Comparison of ENCODE assay signal across 8 mouse cellular contexts in genomic region chr8:111597310-111597709, GRCm38 (mm10). TPM values are rescaled to one million over a fixed set of nuclear protein-coding genes. Genes with fewer than 3 reads are reported as not detected.
A peak's percentile ranks its signal among the peaks of the same experiment; 100 is the strongest.
DNase-seq lines count a peak whose midpoint lies in the region; ATAC-seq and TF ChIP-seq lines count a peak whose summit lies in the region.

No protein-coding gene starts in this region.

- peak overlapping the region; percentile 91 for H3K27ac ChIP-seq in intestine, embryonic 16.5 days (ENCODE audit: low read length)

- no peak overlapping the region; the same call in 1 of the 2 replicates for H3K4me3 ChIP-seq in intestine, embryonic 16.5 days (ENCODE audit: low read length)
- no peak overlapping the region for H3K4me3 ChIP-seq in myocyte

- H3K9me3 ChIP-seq in intestine, embryonic 16.5 days (ENCODE audit: control insufficient read depth, low read length): no peaks in the 10 kb centered on the region

- TF ChIP-seq POLR2A in myocyte (IDR thresholded peaks at IDR 0.05; ENCODE audit: insufficient read length, low read depth): no peak

- peaks cover 37% of the 10 kb centered on the region for H3K4me1 ChIP-seq in intestine, embryonic 16.5 days (ENCODE audit: control insufficient read depth, insufficient read depth, low read length)

- no peak overlapping the region for H3K9ac ChIP-seq in intestine, embryonic 16.5 days (ENCODE audit: low read depth, low read length)

- ATAC-seq in intestine, embryonic 16.5 days: peak; percentile 82
- no peak for ATAC-seq in monocyte, adult 5-6 weeks (replicated peaks; ENCODE audit: insufficient number of reproducible peaks, low FRiP score, low TSS enrichment, poor library complexity, severe bottlenecking)

- peak overlapping the region; percentile 22; the same call in 1 of the 2 replicates for H3K4me2 ChIP-seq in intestine, embryonic 16.5 days (ENCODE audit: low read depth, low read length)
- peak overlapping the region; percentile 71 for H3K4me2 ChIP-seq in myocyte (ENCODE audit: low read depth)

- H3ac ChIP-seq in myocyte (ENCODE audit: control insufficient read depth, insufficient read length): no peak overlapping the region

- 17% methylated on average over 1 of the region's 1 CpGs for WGBS in intestine, embryonic 16.5 days

- DNase-seq in kidney, adult 11 months: peak; percentile 25
- no peak for DNase-seq in kidney, adult 18-20 months
- peak; percentile 37 for DNase-seq in embryo, embryonic 11.5 days (ENCODE audit: low read depth, low spot score)
- DNase-seq in cerebellum, adult 9-10 months: no peak
- DNase-seq in left cerebral cortex, adult 18-20 months (ENCODE audit: low spot score in 2 of 2): no peak

- no peaks in the 10 kb centered on the region for H3K36me3 ChIP-seq in intestine, embryonic 16.5 days (ENCODE audit: control insufficient read depth, insufficient read depth, low read length)
- no peaks in the 10 kb centered on the region for H3K36me3 ChIP-seq in myocyte (ENCODE audit: control insufficient read depth, insufficient read depth)

- H3K79me2 ChIP-seq in myocyte (ENCODE audit: control insufficient read depth, insufficient read depth): peaks cover 91% of the 10 kb centered on the region

- no peaks in the 10 kb centered on the region for H3K27me3 ChIP-seq in intestine, embryonic 16.5 days (replicated peaks; ENCODE audit: control insufficient read depth, insufficient read depth, low read length)
- H3K27me3 ChIP-seq in myocyte (ENCODE audit: control insufficient read depth, insufficient read depth, insufficient read length): no peaks in the 10 kb centered on the region

TF ChIP-seq in myocyte, 11 proteins besides CTCF, POLR2A, EP300 and RAD21:
- no peak for TF ChIP-seq REST (IDR thresholded peaks at IDR 0.05; ENCODE audit: insufficient read depth, insufficient read length)
- no peak for TF ChIP-seq POLR2AphosphoS2 (IDR thresholded peaks at IDR 0.05; ENCODE audit: insufficient read length, low read depth)
- TF ChIP-seq CEBPB (IDR thresholded peaks at IDR 0.05; ENCODE audit: insufficient read depth, poor library complexity, severe bottlenecking): 0 out of 2 replicates have a peak, but pooled peaks have one; percentile 23
- TF ChIP-seq SRF (IDR thresholded peaks at IDR 0.05; ENCODE audit: control insufficient read depth, insufficient read length, low read depth): no peak

RNA-seq across cellular contexts. Expression of gene Ldhd, which starts 32.9 kb away (rescaled TPM):
- polyA plus RNA-seq in intestine, embryonic 16.5 days (2015; fragmentation: Nextera tagmentation; extraction: Ambion mirVana): 2.7 and 3.5 TPM in 2 replicates
- polyA plus RNA-seq in myocyte (2012; fragmentation: generic; extraction: Trizol): 0.16 TPM
- not detected in 3 replicates for total RNA-seq in monocyte, adult 5-6 weeks (2017)
- total RNA-seq in left cerebral cortex, adult 18-20 months (2021): 1 to 10 TPM; 9.1 to 9.3 TPM

RNA-seq across cellular contexts. Expression of gene Zfp1, which starts 45.9 kb away (rescaled TPM):
- 12.6 and 16.0 TPM in 2 replicates for polyA plus RNA-seq in intestine, embryonic 16.5 days (2015; fragmentation: Nextera tagmentation; extraction: Ambion mirVana)
- polyA plus RNA-seq in myocyte (2012; fragmentation: generic; extraction: Trizol): 5.3 TPM
- 7.6 to 11.8 TPM (median 9.6 TPM) in 3 replicates for total RNA-seq in monocyte, adult 5-6 weeks (2017)
- total RNA-seq in left cerebral cortex, adult 18-20 months (2021): 10 to 100 TPM; 21.0 to 23.3 TPM

Comparison
In these comparisons a context has a peak if more than half of its experiments do, and no peak if none do; other contexts are left out.
1. DNase-seq: peak in kidney, adult 11 months (single experiment) and embryo, embryonic 11.5 days (single experiment); none in kidney, adult 18-20 months (single experiment), cerebellum, adult 9-10 months (single experiment) and left cerebral cortex, adult 18-20 months (0 of 2).
2. RNA of gene Ldhd, which starts 32.9 kb away (total RNA-seq): 9.1 to 9.3 TPM in left cerebral cortex, adult 18-20 months; not detected in monocyte, adult 5-6 weeks; every median in the first group is over 10 times any median in the second.